Mouse (Mus musculus): ENCODE results near the gene Evc2. TPM values are rescaled to one million over a fixed set of nuclear protein-coding genes. Genes with fewer than 3 reads are reported as not detected.

Evc2 gene
- 0.29 and 0.43 TPM in 2 replicates for polyA plus RNA-seq (2012; ENCODE audit: low replicate concordance)

DNA sequence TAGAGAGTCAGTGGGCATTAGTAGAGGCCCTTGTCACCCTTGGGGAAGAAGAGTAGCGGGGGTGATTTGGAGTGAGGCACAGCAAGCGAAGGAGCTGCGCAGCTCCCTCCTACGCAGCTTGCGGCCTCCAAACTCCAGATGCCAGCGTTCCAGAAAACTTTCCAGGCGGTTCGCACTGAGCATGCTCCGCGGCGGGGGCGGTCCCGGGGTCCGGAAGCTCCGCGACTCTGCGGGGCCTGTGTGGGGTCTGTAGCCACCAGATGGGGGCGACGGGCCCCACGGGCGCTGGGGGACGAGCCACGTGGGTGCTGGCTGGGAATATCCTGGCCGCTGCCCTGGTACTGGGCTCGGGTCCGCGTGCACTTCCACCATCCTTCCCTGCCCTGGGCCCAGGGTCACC, at the start of gene Evc2:
Gene Evc2 (plus strand): TSS at position 212 of the 400 bp plus-strand sequence.

DNA sequence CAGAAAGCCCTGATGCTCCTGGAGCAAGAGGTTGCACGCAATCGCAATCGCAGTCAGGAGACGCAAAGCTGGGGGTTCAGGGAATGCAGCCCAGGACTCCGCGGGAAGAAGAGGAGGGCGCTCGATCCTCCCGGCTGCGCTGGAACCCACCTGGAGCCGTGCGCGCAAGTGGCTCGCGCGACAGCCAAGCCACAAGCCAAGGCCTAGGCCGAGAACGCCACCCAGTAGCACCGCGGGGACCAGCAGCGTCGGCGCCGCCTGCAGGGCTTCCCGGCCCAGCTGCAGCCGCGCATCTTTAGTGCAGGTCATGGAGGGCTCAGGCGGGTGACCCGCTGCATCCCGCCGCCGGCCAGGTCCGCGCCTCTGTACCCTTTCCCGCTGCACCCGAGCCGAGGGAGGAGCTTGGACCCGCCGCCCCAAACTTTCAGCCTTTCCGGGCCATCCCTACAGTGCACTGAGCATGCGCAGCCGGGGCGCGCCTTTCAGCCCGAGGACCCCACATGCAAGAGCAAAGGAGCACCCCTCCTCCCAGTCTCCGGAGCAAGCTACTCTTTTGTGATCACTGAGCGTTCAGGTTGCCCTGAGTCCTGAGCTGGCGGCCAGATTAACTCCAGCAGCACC, 1.7 kb upstream of the Evc2 start, which contains the start of gene Evc:
Gene Evc (minus strand): TSS at position 410 of the 621 bp plus-strand sequence.

Other genes with a start within 250 kb of the Evc2 start
- 0.57 and 1.5 TPM in 2 replicates for gene Crmp1, start 96.6 kb upstream of the Evc2 start, polyA plus RNA-seq (2012; ENCODE audit: low replicate concordance)
- gene Evc, start 1.6 kb upstream of the Evc2 start, polyA plus RNA-seq (2012; ENCODE audit: low replicate concordance), result 0.16 and 0.61 TPM in 2 replicates